Mouse (Mus musculus): ENCODE measurements around the gene Nfkbib. TPM values are rescaled to one million over a fixed set of nuclear protein-coding genes. Genes with fewer than 3 reads are reported as not detected.

Nfkbib gene
- polyA plus RNA-seq, 1 experiment from 2014 or later = 44.5 TPM

GRCm38 (mm10) chr7:28808957-28809393, 41.7 kb upstream of the Nfkbib start:
- H3K27me3 ChIP-seq = no peaks in the 10 kb centered on the region
- H3K4me1 ChIP-seq = peaks cover 32% of the 10 kb centered on the region
- ATAC-seq (ENCODE audit: low FRiP score, low read depth) = peak; percentile 65
- peak overlapping the region; percentile 99 for H3K27ac ChIP-seq (replicated peaks)
- H3K4me2 ChIP-seq (replicated peaks) = peak overlapping the region; percentile 83
- H3K36me3 ChIP-seq = peaks cover 20% of the 10 kb centered on the region
- peak overlapping the region; percentile 91 for H3K9ac ChIP-seq (replicated peaks)
- 0% methylated on average over 30 of the region's 32 CpGs for WGBS
- peak overlapping the region; percentile 94 for H3K4me3 ChIP-seq
- H3K9me3 ChIP-seq = no peaks in the 10 kb centered on the region

- Histone ChIP-seq H3K9me3 (no peaks in the 10 kb centered on the region), H3K27me3 (no peaks in the 10 kb centered on the region), H3K4me3 (peak within 1 kb of the TSS; percentile 94), H3K36me3 (peaks cover 14% of the 10 kb centered on the region), H3K9ac (replicated peaks) (peak within 1 kb of the TSS; percentile 91), H3K4me1 (peaks cover 29% of the 10 kb centered on the region), H3K27ac (replicated peaks) (peak within 1 kb of the TSS; percentile 99), H3K4me2 (replicated peaks) (peak within 1 kb of the TSS; percentile 83)
- ATAC-seq (ENCODE audit: low FRiP score, low read depth) = peak; percentile 7
- WGBS = 4% methylated on average over 35 of the region's 35 CpGs
Observed at GRCm38 (mm10) chr7:28808221-28808941, 41.1 kb upstream of the Nfkbib start, which contains the start of gene Hnrnpl. Hnrnpl (plus strand) TSS chr7:28808541.

- Histone ChIP-seq H3K36me3 (peaks cover 7% of the 10 kb centered on the region), H3K9ac (replicated peaks) (peak overlapping the region; percentile 91), H3K4me1 (peaks cover 29% of the 10 kb centered on the region), H3K27ac (replicated peaks) (peak overlapping the region; percentile 99), H3K4me3 (peak overlapping the region; percentile 94), H3K27me3 (no peaks in the 10 kb centered on the region), H3K9me3 (no peaks in the 10 kb centered on the region), H3K4me2 (replicated peaks) (peak overlapping the region; percentile 83)
- 21% methylated on average over 7 of the region's 8 CpGs for WGBS
- ATAC-seq (ENCODE audit: low FRiP score, low read depth) = no peak
Observed at GRCm38 (mm10) chr7:28807641-28808220, 40.4 kb upstream of the Nfkbib start.

- 79% methylated on average over 4 of the region's 4 CpGs for WGBS
- ATAC-seq (ENCODE audit: low FRiP score, low read depth) = no peak
- H3K4me1 ChIP-seq = peaks cover 29% of the 10 kb centered on the region
Observed at GRCm38 (mm10) chr7:28806869-28807268, 39.6 kb upstream of the Nfkbib start.

GRCm38 (mm10) chr7:28803756-28804155, 36.4 kb upstream of the Nfkbib start:
- no peak for ATAC-seq (ENCODE audit: low FRiP score, low read depth)

More at GRCm38 (mm10) chr7:28806869-28807268, 39.6 kb upstream of the Nfkbib start:
- no peaks in the 10 kb centered on the region for H3K9me3 ChIP-seq
- H3K9ac ChIP-seq (replicated peaks) = no peak overlapping the region
- H3K27me3 ChIP-seq = no peaks in the 10 kb centered on the region
- H3K27ac ChIP-seq (replicated peaks) = no peak overlapping the region
- no peak overlapping the region for H3K4me3 ChIP-seq
- no peak overlapping the region for H3K4me2 ChIP-seq (replicated peaks)
- H3K36me3 ChIP-seq = no peaks in the 10 kb centered on the region

GRCm38 (mm10) chr7:28802846-28803588, 35.7 kb upstream of the Nfkbib start:
- no peaks in the 10 kb centered on the region for H3K36me3 ChIP-seq
- WGBS = 6% methylated on average over 10 of the region's 10 CpGs
- H3K27me3 ChIP-seq = no peaks in the 10 kb centered on the region
- H3K4me3 ChIP-seq = no peak overlapping the region
- H3K9me3 ChIP-seq = no peaks in the 10 kb centered on the region
- H3K27ac ChIP-seq (replicated peaks) = 0 out of 2 replicates have a peak overlapping the region, but pooled peaks have one; percentile 20
- H3K9ac ChIP-seq (replicated peaks) = 0 out of 2 replicates have a peak overlapping the region, but pooled peaks have one; percentile 11
- ATAC-seq (ENCODE audit: low FRiP score, low read depth) = no peak
- H3K4me1 ChIP-seq = peaks cover 29% of the 10 kb centered on the region
- no peak overlapping the region for H3K4me2 ChIP-seq (replicated peaks)

More at GRCm38 (mm10) chr7:28803756-28804155, 36.4 kb upstream of the Nfkbib start:
- H3K27ac ChIP-seq (replicated peaks) = 0 out of 2 replicates have a peak overlapping the region, but pooled peaks have one; percentile 20
- no peaks in the 10 kb centered on the region for H3K36me3 ChIP-seq
- H3K4me1 ChIP-seq = peaks cover 32% of the 10 kb centered on the region
- no peaks in the 10 kb centered on the region for H3K27me3 ChIP-seq
- 83% methylated on average over 4 of the region's 4 CpGs for WGBS
- H3K4me2 ChIP-seq (replicated peaks) = no peak overlapping the region
- no peak overlapping the region for H3K4me3 ChIP-seq
- no peak overlapping the region for H3K9ac ChIP-seq (replicated peaks)
- H3K9me3 ChIP-seq = no peaks in the 10 kb centered on the region

GRCm38 (mm10) chr7:28801901-28802670, 34.8 kb upstream of the Nfkbib start:
- H3K27ac ChIP-seq (replicated peaks) = 0 out of 2 replicates have a peak overlapping the region, but pooled peaks have one; percentile 20
- no peak overlapping the region for H3K9ac ChIP-seq (replicated peaks)
- ATAC-seq (ENCODE audit: low FRiP score, low read depth) = no peak
- H3K36me3 ChIP-seq = no peaks in the 10 kb centered on the region
- WGBS = 35% methylated on average over 10 of the region's 10 CpGs
- H3K4me1 ChIP-seq = peaks cover 23% of the 10 kb centered on the region
- no peak overlapping the region for H3K4me3 ChIP-seq
- H3K4me2 ChIP-seq (replicated peaks) = no peak overlapping the region
- peaks cover 3% of the 10 kb centered on the region; the same call in 1 of the 2 replicates for H3K27me3 ChIP-seq
- no peaks in the 10 kb centered on the region for H3K9me3 ChIP-seq

GRCm38 (mm10) chr7:28801451-28801850, 34.1 kb upstream of the Nfkbib start:
- Histone ChIP-seq H3K27me3 (peaks cover 4% of the 10 kb centered on the region; the same call in 1 of the 2 replicates), H3K9me3 (no peaks in the 10 kb centered on the region), H3K4me2 (replicated peaks) (no peak overlapping the region), H3K27ac (replicated peaks) (no peak overlapping the region), H3K4me1 (peaks cover 27% of the 10 kb centered on the region), H3K36me3 (no peaks in the 10 kb centered on the region), H3K9ac (replicated peaks) (no peak overlapping the region), H3K4me3 (no peak overlapping the region)
- ATAC-seq (ENCODE audit: low FRiP score, low read depth) = no peak
- WGBS = 84% methylated on average over 3 of the region's 3 CpGs

- H3K4me3 ChIP-seq = no peak overlapping the region
- WGBS = 95% methylated on average over 9 of the region's 9 CpGs
- no peak overlapping the region for H3K9ac ChIP-seq (replicated peaks)
- peaks cover 29% of the 10 kb centered on the region for H3K4me1 ChIP-seq
- no peaks in the 10 kb centered on the region for H3K36me3 ChIP-seq
- peaks cover 8% of the 10 kb centered on the region; the same call in 1 of the 2 replicates for H3K27me3 ChIP-seq
- no peak overlapping the region for H3K27ac ChIP-seq (replicated peaks)
- H3K4me2 ChIP-seq (replicated peaks) = no peak overlapping the region
- no peaks in the 10 kb centered on the region for H3K9me3 ChIP-seq
- ATAC-seq (ENCODE audit: low FRiP score, low read depth) = no peak
Observed at GRCm38 (mm10) chr7:28799994-28800393, 32.7 kb upstream of the Nfkbib start.

GRCm38 (mm10) chr7:28796562-28796975, 29.3 kb upstream of the Nfkbib start:
- peaks cover 7% of the 10 kb centered on the region; the same call in 1 of the 2 replicates for H3K4me1 ChIP-seq
- no peaks in the 10 kb centered on the region for H3K9me3 ChIP-seq
- peak overlapping the region; percentile 19 for H3K4me3 ChIP-seq
- ATAC-seq (ENCODE audit: low FRiP score, low read depth) = 0 out of 2 replicates have a peak, but pooled peaks have one; percentile 44
- peak overlapping the region; percentile 46 for H3K4me2 ChIP-seq (replicated peaks)
- peaks cover 8% of the 10 kb centered on the region; the same call in 1 of the 2 replicates for H3K27me3 ChIP-seq
- H3K9ac ChIP-seq (replicated peaks) = peak overlapping the region; percentile 39; the same call in 1 of the 2 replicates
- H3K27ac ChIP-seq (replicated peaks) = 0 out of 2 replicates have a peak overlapping the region, but pooled peaks have one; percentile 17
- no peaks in the 10 kb centered on the region for H3K36me3 ChIP-seq
- WGBS = 16% methylated on average over 32 of the region's 32 CpGs

GRCm38 (mm10) chr7:28795832-28796231, 28.5 kb upstream of the Nfkbib start:
- Histone ChIP-seq H3K27me3 (peaks cover 8% of the 10 kb centered on the region; the same call in 1 of the 2 replicates), H3K36me3 (no peaks in the 10 kb centered on the region), H3K4me3 (no peak overlapping the region), H3K27ac (replicated peaks) (no peak overlapping the region), H3K4me1 (peaks cover 6% of the 10 kb centered on the region; the same call in 1 of the 2 replicates), H3K4me2 (replicated peaks) (no peak overlapping the region), H3K9me3 (no peaks in the 10 kb centered on the region), H3K9ac (replicated peaks) (no peak overlapping the region)
- WGBS = 84% methylated on average over 15 of the region's 15 CpGs
- ATAC-seq (ENCODE audit: low FRiP score, low read depth) = no peak
